Mouse (Mus musculus) kidney, postnatal 14 days (tissue): ENCODE measurements at regions not wholly inside any gene's neighbourhood (a gene's known extent, or its start where the extent isn't known, plus 50 kb on each side); places are given as distances from the start of the nearest gene placed in this dataset.

ENCODE experiments used
- DNase-seq: peaks from one replicate; pipeline ENCODE4 v3.0.0; 2022; ENCODE audit warnings: mixed read lengths

DNA sequence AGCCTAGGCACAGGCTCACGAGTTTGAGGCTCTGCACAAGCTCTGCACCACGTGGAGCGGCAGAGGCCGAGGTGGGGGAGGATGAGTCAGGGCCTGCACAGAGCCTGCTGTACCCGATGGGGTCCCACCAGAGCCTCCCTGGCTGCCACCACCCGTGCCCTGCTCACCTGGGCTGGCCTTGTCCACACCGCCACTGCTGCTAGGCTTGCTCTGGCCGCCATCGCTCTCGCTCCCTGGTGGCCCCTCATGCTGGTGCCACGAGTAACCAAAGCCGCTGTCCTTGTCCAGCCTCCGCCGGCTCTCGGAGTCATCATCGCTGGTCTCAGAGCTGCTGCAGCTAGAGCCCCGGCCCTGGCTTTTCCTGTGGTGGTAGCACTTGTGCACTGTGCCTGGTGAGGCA, 386.8 kb downstream of the Gm8797 start:
- no peak for DNase-seq

DNA sequence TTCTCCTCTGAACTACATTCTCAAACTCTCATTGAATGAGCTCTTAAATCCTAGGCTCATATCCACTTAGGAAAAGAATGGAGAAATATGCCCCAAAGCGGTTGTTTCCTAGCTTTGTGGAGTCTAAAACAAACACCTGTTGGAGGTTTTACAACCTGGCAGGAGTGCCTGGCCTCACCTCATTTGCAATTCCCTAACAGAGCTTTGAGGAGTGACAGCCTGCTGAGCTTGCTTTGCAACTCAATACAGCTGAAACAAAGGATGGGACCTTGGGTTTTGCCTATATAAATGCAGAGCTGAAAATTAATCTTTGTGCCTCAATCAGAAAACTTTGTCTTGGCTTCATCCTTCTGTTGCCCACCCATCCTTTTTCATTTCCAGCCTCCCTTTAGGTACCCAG, 423.2 kb downstream of the Gm8797 start:
- no peak for DNase-seq

DNA sequence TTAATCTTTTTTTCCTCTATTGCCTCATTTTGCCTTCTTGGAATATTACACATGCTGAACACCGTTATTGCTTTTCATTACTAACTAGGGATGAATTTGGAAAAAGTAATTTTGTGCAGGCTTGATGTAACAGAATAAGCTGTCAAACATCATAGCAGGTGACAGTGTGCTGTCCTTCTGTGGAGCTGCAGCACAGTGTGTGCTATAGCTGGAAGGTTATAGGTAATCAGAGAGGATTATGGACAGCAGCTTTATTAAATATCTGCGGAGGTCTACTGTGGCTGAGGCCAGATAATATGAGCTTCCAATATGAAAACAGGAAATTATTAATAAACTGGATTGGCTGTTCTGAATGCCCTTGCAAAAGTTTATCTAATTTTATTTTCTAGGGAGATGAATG, 431.9 kb downstream of the Gm8797 start:
- DNase-seq, result no peak

DNA sequence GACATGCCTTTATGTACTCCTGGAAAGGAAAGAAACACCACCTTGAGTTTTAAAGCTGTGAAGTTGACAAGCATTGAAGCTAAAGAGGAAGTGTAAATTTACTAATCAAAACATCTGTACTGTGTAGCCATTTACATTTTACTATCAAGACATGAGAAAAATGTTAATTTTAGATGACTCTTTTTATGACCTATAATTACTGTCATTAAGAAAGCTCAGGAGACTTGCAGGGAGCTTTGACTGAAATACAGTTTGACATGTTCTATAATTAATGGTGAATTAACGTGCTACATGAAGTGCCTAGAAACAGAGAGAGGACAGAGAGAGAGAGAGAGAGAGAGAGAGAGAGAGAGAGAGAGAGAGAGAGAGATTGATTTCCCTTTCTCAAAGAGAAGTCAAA, 432.8 kb downstream of the Gm8797 start:
- DNase-seq, result no peak

DNA sequence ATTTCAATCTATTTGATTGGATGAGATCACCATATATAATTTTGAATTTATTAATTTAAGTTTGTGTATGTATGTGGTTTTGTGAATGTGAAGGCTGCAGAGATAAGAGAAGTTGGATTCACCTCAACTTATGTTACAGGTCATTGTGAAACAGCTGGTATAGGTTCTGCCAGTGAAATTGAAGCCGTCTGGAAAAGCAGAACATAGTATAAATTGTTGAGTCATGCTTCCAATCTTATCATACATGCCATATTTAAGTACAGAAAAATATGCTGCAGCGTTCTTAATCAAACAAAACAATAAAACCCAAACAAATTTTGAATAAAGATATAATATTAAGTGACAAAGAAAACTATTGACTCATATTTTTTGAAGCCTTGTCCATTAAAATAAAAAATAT, 415.6 kb downstream of the 1700008P02Rik start:
- DNase-seq, result no peak

DNA sequence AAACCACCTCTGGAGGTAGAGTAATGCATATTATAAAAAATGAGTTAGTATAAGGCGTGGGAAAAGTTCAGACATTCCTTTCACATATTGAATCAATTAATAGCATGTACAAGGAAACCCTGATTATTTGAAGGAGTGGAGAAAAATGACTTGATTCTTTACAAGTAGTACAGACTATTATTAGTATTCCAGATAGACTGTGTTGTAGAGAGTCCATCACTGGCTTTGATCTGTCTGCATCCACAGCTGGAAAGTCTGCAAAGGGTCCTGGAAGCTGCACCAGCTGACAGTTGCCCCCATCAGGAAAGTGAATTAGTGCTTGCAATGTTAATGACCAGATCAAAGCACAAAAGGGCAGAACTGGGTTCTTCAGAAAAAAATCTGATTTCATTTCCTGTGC, 391.6 kb downstream of the 1700008P02Rik start:
- no peak for DNase-seq
